Mouse (Mus musculus): ENCODE data around the gene Rps6ka2. TPM values are rescaled to one million over a fixed set of nuclear protein-coding genes. Genes with fewer than 3 reads are reported as not detected.
A peak's percentile ranks its signal among the peaks of the same experiment; 100 is the strongest.

Rps6ka2 gene
- polyA plus RNA-seq, 1 experiment from 2014 or later, result 23.8 TPM

DNA sequence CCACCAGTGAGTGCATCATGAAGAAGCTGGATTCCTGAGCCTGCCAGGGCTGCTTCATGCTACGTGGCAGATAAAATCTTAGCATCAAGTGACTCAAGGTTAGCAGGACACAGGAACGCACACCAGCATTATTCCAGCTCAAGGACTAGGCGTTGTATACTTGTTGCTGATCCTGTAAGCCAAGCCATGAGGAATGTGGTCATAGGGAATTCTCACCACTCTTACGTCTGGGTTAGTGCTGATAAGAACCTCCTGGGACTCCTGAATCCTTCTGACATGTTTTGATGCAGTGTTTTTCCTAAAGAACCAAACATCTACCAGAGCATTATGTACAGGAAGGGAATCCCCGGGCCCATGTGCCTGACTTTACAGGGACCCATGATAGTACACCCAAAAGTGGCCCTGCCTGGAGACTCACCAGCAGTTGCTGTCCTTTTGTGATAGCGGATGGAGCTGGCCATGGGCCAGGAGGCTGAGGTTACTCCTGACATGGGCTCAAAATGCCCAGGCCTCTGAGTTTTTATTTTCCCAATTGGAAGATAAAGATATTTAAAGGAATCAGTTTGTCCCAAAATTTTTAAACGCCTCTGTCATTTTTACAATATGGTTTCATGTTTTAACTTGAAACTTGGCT is 25.9 kb upstream of the Rps6ka2 start:
- Histone ChIP-seq H3K9ac (replicated peaks; ENCODE audit: low read depth, low read length) (no peak overlapping the region), H3K27me3 (replicated peaks; ENCODE audit: control insufficient read depth, insufficient read depth, low read length) (no peaks in the 10 kb centered on the region), H3K9me3 (ENCODE audit: control insufficient read depth, low read length) (no peaks in the 10 kb centered on the region), H3K36me3 (ENCODE audit: control insufficient read depth, insufficient read depth) (no peaks in the 10 kb centered on the region), H3K27ac (ENCODE audit: low read length) (no peak overlapping the region), H3K4me3 (replicated peaks; ENCODE audit: low read length) (no peak overlapping the region), H3K4me1 (replicated peaks; ENCODE audit: control insufficient read depth, insufficient read depth, low read length) (no peaks in the 10 kb centered on the region), H3K4me2 (ENCODE audit: low read length) (no peak overlapping the region)
- ATAC-seq, result no peak
- 80% methylated on average over 7 of the region's 7 CpGs for WGBS

DNA sequence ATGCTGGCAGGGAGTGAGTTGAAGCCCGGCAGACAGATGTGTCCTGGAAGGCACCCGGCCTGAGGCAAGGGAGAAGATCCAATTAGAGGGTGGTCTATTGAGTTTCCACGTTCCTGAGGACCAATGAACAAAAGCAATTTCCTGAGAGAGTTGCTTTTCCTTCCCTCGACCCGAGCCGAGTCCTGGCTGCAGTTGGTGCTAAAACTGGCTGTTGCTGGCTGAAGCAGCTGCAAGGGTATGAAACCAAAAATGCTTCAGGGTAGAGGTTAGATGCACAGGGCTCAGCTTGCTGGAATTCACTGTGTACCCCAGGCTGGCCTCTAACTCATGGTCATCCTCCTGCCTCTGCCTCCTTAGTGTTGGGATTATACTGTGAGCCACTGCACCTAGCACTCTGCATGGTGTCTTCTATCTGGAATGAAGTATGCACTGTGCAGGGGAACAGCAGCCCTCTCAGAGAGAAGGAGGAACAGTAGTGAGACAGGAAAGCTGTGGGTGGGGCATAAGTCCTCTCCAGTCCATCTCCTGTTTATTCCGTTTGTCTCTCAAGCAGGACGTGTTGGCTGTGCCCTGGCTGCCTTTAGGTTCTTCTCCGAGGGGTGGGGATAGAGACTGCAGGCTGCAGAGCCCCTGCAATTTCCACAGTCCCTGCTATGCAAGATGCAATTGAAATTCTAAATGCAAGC is 24.4 kb upstream of the Rps6ka2 start:
- ATAC-seq, result no peak
- H3K9ac ChIP-seq (replicated peaks; ENCODE audit: low read depth, low read length), result no peak overlapping the region
- H3K4me3 ChIP-seq (replicated peaks; ENCODE audit: low read length), result no peak overlapping the region
- WGBS, result 43% methylated on average over 9 of the region's 9 CpGs
- H3K27me3 ChIP-seq (replicated peaks; ENCODE audit: control insufficient read depth, insufficient read depth, low read length), result no peaks in the 10 kb centered on the region
- no peaks in the 10 kb centered on the region for H3K4me1 ChIP-seq (replicated peaks; ENCODE audit: control insufficient read depth, insufficient read depth, low read length)
- no peak overlapping the region for H3K27ac ChIP-seq (ENCODE audit: low read length)
- H3K36me3 ChIP-seq (ENCODE audit: control insufficient read depth, insufficient read depth), result no peaks in the 10 kb centered on the region
- H3K9me3 ChIP-seq (ENCODE audit: control insufficient read depth, low read length), result no peaks in the 10 kb centered on the region
- no peak overlapping the region for H3K4me2 ChIP-seq (ENCODE audit: low read length)

DNA sequence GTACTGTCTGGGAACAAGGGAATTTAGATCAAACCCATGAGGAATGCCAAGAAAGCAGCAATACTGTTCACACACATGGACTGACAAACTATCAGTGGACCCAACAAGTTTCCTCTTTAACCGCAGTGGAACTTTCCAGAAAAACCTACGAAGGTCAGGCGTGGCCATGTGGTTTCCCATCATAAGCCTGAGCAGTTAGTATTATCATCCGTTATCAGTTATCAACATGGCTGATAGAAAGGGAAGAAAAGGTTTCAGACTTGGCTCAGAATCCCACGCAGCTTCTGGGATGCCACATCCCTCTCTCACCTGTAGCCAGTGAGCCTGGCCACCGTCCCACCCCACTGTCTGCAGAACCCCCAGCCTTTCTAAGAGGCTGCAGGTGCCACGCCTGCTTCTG is 23.4 kb upstream of the Rps6ka2 start:
- Histone ChIP-seq H3K4me3 (replicated peaks; ENCODE audit: low read length) (no peak overlapping the region), H3K4me1 (replicated peaks; ENCODE audit: control insufficient read depth, insufficient read depth, low read length) (peaks cover 3% of the 10 kb centered on the region; the same call in 1 of the 2 replicates), H3K27ac (ENCODE audit: low read length) (no peak overlapping the region), H3K9ac (replicated peaks; ENCODE audit: low read depth, low read length) (no peak overlapping the region), H3K27me3 (replicated peaks; ENCODE audit: control insufficient read depth, insufficient read depth, low read length) (no peaks in the 10 kb centered on the region), H3K4me2 (ENCODE audit: low read length) (no peak overlapping the region), H3K36me3 (ENCODE audit: control insufficient read depth, insufficient read depth) (no peaks in the 10 kb centered on the region), H3K9me3 (ENCODE audit: control insufficient read depth, low read length) (no peaks in the 10 kb centered on the region)
- ATAC-seq, result no peak
- 93% methylated on average over 7 of the region's 7 CpGs for WGBS

DNA sequence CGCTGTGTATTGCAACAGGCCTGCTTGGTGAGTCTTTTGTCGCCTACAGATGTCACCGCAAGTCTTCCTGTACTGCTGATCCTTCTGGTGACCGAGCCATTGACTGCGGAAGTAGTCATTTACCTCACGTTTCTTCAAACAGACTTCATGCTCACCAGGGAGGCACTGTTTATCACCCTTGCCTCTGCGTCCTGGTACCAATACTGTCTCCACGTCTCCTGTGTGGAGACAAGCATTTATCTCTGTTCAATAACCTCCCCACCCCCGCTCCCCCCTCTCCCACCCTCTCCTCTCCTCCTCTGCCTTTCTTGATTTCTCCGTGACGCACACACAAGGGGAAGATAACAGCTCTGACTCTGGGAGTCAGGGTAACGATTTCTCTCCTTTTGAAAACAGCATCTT is 22.0 kb upstream of the Rps6ka2 start:
- ATAC-seq, result no peak
- Histone ChIP-seq H3K4me3 (replicated peaks; ENCODE audit: low read length) (no peak overlapping the region), H3K9me3 (ENCODE audit: control insufficient read depth, low read length) (no peaks in the 10 kb centered on the region), H3K4me1 (replicated peaks; ENCODE audit: control insufficient read depth, insufficient read depth, low read length) (peaks cover 3% of the 10 kb centered on the region; the same call in 1 of the 2 replicates), H3K9ac (replicated peaks; ENCODE audit: low read depth, low read length) (no peak overlapping the region), H3K36me3 (ENCODE audit: control insufficient read depth, insufficient read depth) (no peaks in the 10 kb centered on the region), H3K27me3 (replicated peaks; ENCODE audit: control insufficient read depth, insufficient read depth, low read length) (no peaks in the 10 kb centered on the region), H3K4me2 (ENCODE audit: low read length) (no peak overlapping the region), H3K27ac (ENCODE audit: low read length) (no peak overlapping the region)
- 56% methylated on average over 12 of the region's 12 CpGs for WGBS

DNA sequence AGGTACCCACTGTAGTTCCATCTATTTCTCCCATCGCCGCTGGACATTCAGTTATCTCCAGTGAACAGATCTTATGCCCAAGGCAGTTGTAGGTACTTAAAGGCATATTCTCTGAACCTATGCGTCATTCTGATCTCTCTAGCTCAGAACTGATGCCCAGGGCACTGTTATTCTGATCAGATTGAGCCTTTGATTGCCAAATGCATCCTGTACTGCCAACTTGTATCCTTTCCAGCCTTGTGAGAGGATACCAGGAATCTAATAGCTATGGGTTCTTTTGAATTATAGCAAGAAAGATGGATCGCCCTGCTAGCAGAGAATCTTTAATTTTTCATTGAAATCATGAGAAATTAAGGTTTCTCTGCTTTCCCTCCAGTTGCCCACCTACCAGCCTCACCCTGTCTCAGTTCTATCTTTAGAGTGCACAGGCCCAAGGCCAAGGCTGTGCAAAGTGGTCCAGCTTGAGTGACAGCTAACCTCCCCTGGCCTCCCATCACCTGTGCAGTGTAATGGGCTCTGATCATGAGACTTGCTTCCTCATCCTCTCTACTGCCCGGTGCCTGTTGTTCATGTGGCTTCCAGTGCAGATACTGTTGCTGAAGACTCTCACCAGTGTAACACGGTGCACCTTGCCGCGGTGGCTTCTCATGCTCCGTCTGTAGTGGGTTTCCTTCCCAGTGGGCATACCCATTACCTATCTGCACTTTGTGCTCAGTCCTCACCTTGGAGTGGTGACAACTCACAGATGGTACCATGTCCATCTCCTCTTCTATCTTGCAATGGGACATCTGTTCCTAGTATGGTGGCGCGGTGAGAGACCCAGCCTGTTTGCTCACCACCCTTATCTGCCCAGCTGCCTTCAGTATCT is 20.4 kb upstream of the Rps6ka2 start:
- H3K9ac ChIP-seq (replicated peaks; ENCODE audit: low read depth, low read length), result no peak overlapping the region
- H3K36me3 ChIP-seq (ENCODE audit: control insufficient read depth, insufficient read depth), result no peaks in the 10 kb centered on the region
- no peak overlapping the region for H3K4me3 ChIP-seq (replicated peaks; ENCODE audit: low read length)
- WGBS, result 93% methylated on average over 11 of the region's 11 CpGs
- H3K27ac ChIP-seq (ENCODE audit: low read length), result no peak overlapping the region
- no peaks in the 10 kb centered on the region for H3K27me3 ChIP-seq (replicated peaks; ENCODE audit: control insufficient read depth, insufficient read depth, low read length)
- ATAC-seq, result no peak
- no peak overlapping the region for H3K4me2 ChIP-seq (ENCODE audit: low read length)
- H3K9me3 ChIP-seq (ENCODE audit: control insufficient read depth, low read length), result no peaks in the 10 kb centered on the region
- peaks cover 3% of the 10 kb centered on the region; the same call in 1 of the 2 replicates for H3K4me1 ChIP-seq (replicated peaks; ENCODE audit: control insufficient read depth, insufficient read depth, low read length)

DNA sequence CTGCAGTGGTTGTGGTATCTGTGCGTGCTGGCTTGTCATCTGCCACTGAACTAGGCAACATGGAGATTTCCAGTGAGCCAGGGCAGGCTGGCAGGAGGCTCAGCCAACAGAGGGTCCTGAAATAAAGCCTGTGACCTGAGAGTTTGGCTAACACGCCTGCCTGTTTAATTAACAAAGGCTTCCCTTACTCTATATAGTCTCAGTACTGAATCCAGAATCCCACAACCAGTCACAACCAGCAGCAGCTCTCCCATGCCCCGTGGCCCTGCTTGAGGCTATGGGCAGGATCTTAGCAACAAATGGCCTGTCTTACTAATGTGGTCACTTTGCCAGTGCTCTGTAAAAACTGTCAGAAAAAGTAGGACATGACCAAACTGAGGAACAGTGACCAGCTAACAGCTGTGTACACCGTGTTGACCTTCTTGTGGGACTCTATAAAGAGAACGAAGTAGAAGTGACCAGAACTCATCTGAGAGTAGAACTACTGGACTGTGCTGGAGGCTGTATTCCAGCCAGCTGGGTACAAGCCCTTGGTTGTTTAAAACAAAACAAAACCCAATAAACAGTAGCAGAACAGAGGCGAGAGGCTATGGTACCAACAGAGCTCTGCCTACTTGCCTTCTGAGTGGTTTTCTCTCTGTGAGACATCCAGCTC is 18.3 kb upstream of the Rps6ka2 start:
- ATAC-seq, result peak; percentile 65
- Histone ChIP-seq H3K9me3 (ENCODE audit: control insufficient read depth, low read length) (no peaks in the 10 kb centered on the region), H3K27ac (ENCODE audit: low read length) (no peak overlapping the region), H3K36me3 (ENCODE audit: control insufficient read depth, insufficient read depth) (no peaks in the 10 kb centered on the region), H3K27me3 (replicated peaks; ENCODE audit: control insufficient read depth, insufficient read depth, low read length) (no peaks in the 10 kb centered on the region), H3K9ac (replicated peaks; ENCODE audit: low read depth, low read length) (no peak overlapping the region), H3K4me3 (replicated peaks; ENCODE audit: low read length) (no peak overlapping the region), H3K4me1 (replicated peaks; ENCODE audit: control insufficient read depth, insufficient read depth, low read length) (peaks cover 3% of the 10 kb centered on the region; the same call in 1 of the 2 replicates), H3K4me2 (ENCODE audit: low read length) (no peak overlapping the region)
- WGBS, result 61% methylated on average over 6 of the region's 6 CpGs

DNA sequence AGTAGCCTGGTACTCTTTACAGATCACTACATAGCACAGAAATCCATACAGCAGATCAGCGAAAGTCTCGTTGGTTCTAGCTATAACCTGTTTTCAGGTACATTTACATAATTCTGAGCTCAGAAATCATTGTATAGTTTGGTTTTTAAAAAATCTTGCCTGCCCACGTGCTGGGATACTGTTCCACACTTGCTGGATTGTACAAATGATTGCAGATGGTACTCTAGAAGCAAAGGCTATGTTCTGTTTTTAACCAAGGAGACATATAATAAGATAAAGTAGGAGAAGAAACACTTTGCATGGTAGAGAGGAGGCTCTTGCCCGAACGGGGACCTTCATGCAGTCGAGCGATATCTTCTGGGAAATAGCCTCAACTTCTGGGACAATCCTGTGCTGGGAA is 17.3 kb upstream of the Rps6ka2 start:
- WGBS, result 90% methylated on average over 7 of the region's 7 CpGs
- Histone ChIP-seq H3K4me1 (replicated peaks; ENCODE audit: control insufficient read depth, insufficient read depth, low read length) (peaks cover 3% of the 10 kb centered on the region; the same call in 1 of the 2 replicates), H3K9ac (replicated peaks; ENCODE audit: low read depth, low read length) (no peak overlapping the region), H3K27ac (ENCODE audit: low read length) (no peak overlapping the region), H3K9me3 (ENCODE audit: control insufficient read depth, low read length) (no peaks in the 10 kb centered on the region), H3K4me3 (replicated peaks; ENCODE audit: low read length) (no peak overlapping the region), H3K36me3 (ENCODE audit: control insufficient read depth, insufficient read depth) (no peaks in the 10 kb centered on the region), H3K27me3 (replicated peaks; ENCODE audit: control insufficient read depth, insufficient read depth, low read length) (no peaks in the 10 kb centered on the region), H3K4me2 (ENCODE audit: low read length) (no peak overlapping the region)
- ATAC-seq, result no peak

DNA sequence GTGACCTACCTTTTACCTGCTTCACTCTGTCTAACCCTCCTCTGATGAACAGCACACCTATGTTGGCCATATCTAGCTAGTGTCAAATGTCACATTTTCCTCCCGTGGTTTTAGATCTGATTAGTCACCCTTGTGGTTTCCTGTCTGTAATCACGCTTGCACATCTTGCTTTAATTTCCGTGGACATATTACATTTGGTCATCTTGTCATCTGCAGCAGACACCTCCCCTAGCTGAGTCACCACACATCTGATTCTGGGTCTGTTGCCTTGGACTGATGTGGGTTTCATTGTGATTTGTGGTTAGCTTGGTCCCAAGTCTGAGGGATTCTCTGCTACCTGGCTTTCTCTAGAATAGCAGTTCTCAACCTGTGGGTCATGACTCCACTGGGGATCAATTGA is 6.0 kb upstream of the Rps6ka2 start:
- 90% methylated on average over 3 of the region's 3 CpGs for WGBS
- no peak overlapping the region for H3K9ac ChIP-seq (replicated peaks; ENCODE audit: low read depth, low read length)
- H3K4me3 ChIP-seq (replicated peaks; ENCODE audit: low read length), result no peak overlapping the region

DNA sequence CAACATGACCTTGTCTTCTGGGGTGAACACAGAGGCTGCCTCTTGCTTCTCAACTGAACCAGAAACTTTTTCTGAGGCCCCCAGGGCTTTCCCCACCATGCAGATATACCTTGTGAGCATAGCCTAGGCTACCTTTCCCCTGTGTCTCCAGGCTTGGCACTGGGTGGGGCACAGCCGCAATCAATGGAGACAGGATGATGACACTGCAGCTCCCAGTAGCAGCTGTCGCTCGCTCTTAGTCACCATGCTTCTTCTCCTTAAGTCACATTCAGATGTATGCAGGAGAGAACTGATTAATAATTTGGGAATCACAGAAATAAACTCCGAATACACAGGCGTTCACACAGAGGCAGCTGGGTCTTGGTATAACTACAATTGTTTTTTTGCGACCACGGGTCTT is 4.4 kb upstream of the Rps6ka2 start:
- ATAC-seq, result no peak
- no peak overlapping the region for H3K9ac ChIP-seq (replicated peaks; ENCODE audit: low read depth, low read length)
- peaks cover 6% of the 10 kb centered on the region for H3K4me1 ChIP-seq (replicated peaks; ENCODE audit: control insufficient read depth, insufficient read depth, low read length)
- H3K27me3 ChIP-seq (replicated peaks; ENCODE audit: control insufficient read depth, insufficient read depth, low read length), result no peaks in the 10 kb centered on the region
- H3K36me3 ChIP-seq (ENCODE audit: control insufficient read depth, insufficient read depth), result no peaks in the 10 kb centered on the region
- WGBS, result 93% methylated on average over 7 of the region's 7 CpGs
- H3K27ac ChIP-seq (ENCODE audit: low read length), result no peak overlapping the region
- no peak overlapping the region for H3K4me2 ChIP-seq (ENCODE audit: low read length)
- no peak overlapping the region for H3K4me3 ChIP-seq (replicated peaks; ENCODE audit: low read length)
- H3K9me3 ChIP-seq (ENCODE audit: control insufficient read depth, low read length), result no peaks in the 10 kb centered on the region

More for the DNA sequence above, 6.0 kb upstream of the Rps6ka2 start:
- ATAC-seq, result no peak
- H3K36me3 ChIP-seq (ENCODE audit: control insufficient read depth, insufficient read depth), result no peaks in the 10 kb centered on the region
- peaks cover under 1% of the 10 kb centered on the region; the same call in 1 of the 2 replicates for H3K4me1 ChIP-seq (replicated peaks; ENCODE audit: control insufficient read depth, insufficient read depth, low read length)
- H3K9me3 ChIP-seq (ENCODE audit: control insufficient read depth, low read length), result no peaks in the 10 kb centered on the region
- H3K4me2 ChIP-seq (ENCODE audit: low read length), result no peak overlapping the region
- H3K27ac ChIP-seq (ENCODE audit: low read length), result no peak overlapping the region
- H3K27me3 ChIP-seq (replicated peaks; ENCODE audit: control insufficient read depth, insufficient read depth, low read length), result no peaks in the 10 kb centered on the region

All from forebrain, embryonic 16.5 days (tissue).